Mouse (Mus musculus): ENCODE measurements around the gene Arhgef10l. TPM values are rescaled to one million over a fixed set of nuclear protein-coding genes. Genes with fewer than 3 reads are reported as not detected.
A peak's percentile ranks its signal among the peaks of the same experiment; 100 is the strongest.

The Arhgef10l gene
- polyA plus RNA-seq, 1 experiment from 2014 or later: 15.0 TPM

DNA sequence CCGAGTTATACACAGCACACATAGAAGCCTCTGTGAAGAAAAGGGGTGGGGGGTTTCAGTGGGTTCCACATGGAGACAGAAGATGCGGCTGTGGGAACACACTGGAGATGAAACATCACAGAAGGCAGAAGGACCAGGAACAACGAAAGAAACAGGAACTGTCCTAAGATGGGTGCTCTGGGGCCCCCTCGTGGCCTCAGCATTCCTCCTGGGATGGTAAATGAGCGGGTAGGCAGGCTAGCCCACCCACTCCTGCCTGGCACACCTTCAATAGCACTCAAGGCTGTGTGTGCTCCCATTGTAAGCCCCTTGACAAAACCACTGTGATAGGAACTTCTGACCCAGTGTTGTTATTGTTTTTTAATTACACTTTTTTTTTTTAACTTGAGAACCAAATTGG, 174.3 kb downstream of the Arhgef10l start:
- H3K9me3 ChIP-seq (replicated peaks; ENCODE audit: control insufficient read depth, low read length): no peaks in the 10 kb centered on the region
- H3K36me3 ChIP-seq (ENCODE audit: control insufficient read depth, insufficient read depth, low read length): no peaks in the 10 kb centered on the region
- WGBS: 32% methylated on average over 5 of the region's 5 CpGs
- DNase-seq (ENCODE audit: low spot score) (peak; percentile 72), ATAC-seq (no peak)
- H3K27me3 ChIP-seq (replicated peaks; ENCODE audit: control insufficient read depth, insufficient read depth, low read length): no peaks in the 10 kb centered on the region
- H3K4me2 ChIP-seq (ENCODE audit: low read length): no peak overlapping the region
- no peak overlapping the region for H3K27ac ChIP-seq (ENCODE audit: low read depth, low read length)
- H3K9ac ChIP-seq (ENCODE audit: low read length): no peak overlapping the region
- H3K4me3 ChIP-seq (ENCODE audit: low read depth, low read length): no peak overlapping the region
- no peaks in the 10 kb centered on the region for H3K4me1 ChIP-seq (ENCODE audit: control insufficient read depth, insufficient read depth, low read length)

DNA sequence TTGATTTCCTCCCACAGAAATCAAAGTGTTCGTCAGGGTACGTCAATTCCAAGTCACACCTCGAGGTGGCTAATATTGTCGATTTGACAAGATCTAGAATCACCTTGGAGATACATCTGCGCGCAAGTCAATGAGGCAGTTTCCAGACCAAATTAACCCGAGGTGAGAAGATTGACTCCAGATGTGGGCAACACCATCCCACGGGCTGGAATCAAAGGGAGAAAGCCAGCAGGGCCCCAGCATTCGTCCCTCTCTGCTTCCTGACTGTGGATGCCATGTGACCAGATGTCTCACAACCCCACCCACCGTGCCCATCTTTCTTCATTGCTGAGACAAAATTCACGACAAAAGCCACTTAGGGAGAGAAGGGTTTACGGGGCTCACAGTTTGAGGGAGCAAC, 180.4 kb downstream of the Arhgef10l start:
- Histone ChIP-seq H3K27ac (ENCODE audit: low read depth, low read length) (no peak overlapping the region), H3K9me3 (replicated peaks; ENCODE audit: control insufficient read depth, low read length) (no peaks in the 10 kb centered on the region), H3K4me3 (ENCODE audit: low read depth, low read length) (no peak overlapping the region), H3K4me2 (ENCODE audit: low read length) (no peak overlapping the region), H3K9ac (ENCODE audit: low read length) (no peak overlapping the region), H3K4me1 (ENCODE audit: control insufficient read depth, insufficient read depth, low read length) (no peaks in the 10 kb centered on the region), H3K36me3 (ENCODE audit: control insufficient read depth, insufficient read depth, low read length) (no peaks in the 10 kb centered on the region), H3K27me3 (replicated peaks; ENCODE audit: control insufficient read depth, insufficient read depth, low read length) (no peaks in the 10 kb centered on the region)
- DNase-seq (ENCODE audit: low spot score): no peak
- no peak for ATAC-seq
- 79% methylated on average over 12 of the region's 12 CpGs for WGBS

DNA sequence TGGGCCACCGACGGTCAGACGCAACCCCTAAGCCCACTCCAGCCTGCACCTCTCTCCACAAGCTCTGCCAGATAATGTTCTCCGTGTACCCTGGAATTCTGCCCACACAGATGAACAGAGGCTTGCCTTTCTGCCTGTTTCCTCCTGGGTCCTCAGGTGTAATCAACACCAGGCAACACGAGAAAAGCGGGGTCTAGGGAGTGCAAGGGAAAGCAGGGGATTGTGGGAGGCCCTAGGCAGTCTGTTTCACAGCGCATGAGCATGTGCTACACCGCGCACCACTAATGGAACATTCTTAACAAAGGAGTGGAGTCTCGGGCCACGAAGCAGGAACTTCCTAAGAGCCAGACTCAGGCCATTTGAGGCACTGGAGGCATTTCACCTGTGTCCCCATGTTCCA, 182.7 kb downstream of the Arhgef10l start:
- WGBS: 78% methylated on average over 11 of the region's 11 CpGs
- no peak overlapping the region for H3K27ac ChIP-seq (ENCODE audit: low read depth, low read length)
- no peak for ATAC-seq
- H3K4me2 ChIP-seq (ENCODE audit: low read length): no peak overlapping the region
- H3K9ac ChIP-seq (ENCODE audit: low read length): no peak overlapping the region
- H3K36me3 ChIP-seq (ENCODE audit: control insufficient read depth, insufficient read depth, low read length): no peaks in the 10 kb centered on the region
- no peaks in the 10 kb centered on the region for H3K9me3 ChIP-seq (replicated peaks; ENCODE audit: control insufficient read depth, low read length)
- peaks cover 11% of the 10 kb centered on the region for H3K4me1 ChIP-seq (ENCODE audit: control insufficient read depth, insufficient read depth, low read length)
- no peaks in the 10 kb centered on the region for H3K27me3 ChIP-seq (replicated peaks; ENCODE audit: control insufficient read depth, insufficient read depth, low read length)
- DNase-seq (ENCODE audit: low spot score): no peak
- H3K4me3 ChIP-seq (ENCODE audit: low read depth, low read length): no peak overlapping the region

DNA sequence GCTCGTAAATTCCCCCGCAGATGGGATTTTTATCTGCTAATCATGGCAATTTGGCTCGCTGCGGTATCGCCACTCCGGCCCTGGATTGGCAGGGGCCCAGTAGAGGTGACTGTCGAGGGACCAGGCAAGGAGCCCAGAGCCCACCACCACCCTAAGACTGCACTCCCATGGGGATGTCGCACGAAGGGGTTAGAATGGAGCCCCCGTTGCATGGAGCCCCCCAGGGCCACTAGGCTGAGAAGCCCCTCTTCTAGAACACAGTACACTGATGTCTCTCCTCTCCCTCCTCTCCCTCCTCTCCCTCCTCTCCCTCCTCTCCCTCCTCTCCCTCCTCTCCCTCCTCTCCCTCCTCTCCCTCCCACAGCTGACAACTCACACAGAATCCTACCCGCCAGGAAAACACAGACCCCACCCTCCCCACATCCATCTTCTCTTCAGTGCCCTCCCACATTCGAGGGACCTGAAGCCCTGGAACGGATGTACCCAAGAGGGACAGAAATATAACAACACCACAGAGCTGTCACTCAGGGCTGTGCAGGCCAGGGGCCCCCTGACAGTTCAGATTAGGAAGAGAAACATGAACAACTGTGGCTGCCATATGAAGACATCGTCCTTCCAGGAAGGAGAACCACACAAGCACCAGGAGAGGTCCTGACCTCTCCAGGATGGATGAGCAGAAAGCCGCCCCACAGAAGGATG, 185.3 kb downstream of the Arhgef10l start:
- H3K4me1 ChIP-seq (ENCODE audit: control insufficient read depth, insufficient read depth, low read length): peaks cover 11% of the 10 kb centered on the region
- ATAC-seq: peak; percentile 23; the same call in 1 of the 2 replicates
- H3K27me3 ChIP-seq (replicated peaks; ENCODE audit: control insufficient read depth, insufficient read depth, low read length): no peaks in the 10 kb centered on the region
- 0 out of 2 replicates have a peak, but pooled peaks cover 2% of the 10 kb centered on the region for H3K9me3 ChIP-seq (replicated peaks; ENCODE audit: control insufficient read depth, low read length)
- peak; percentile 36 for DNase-seq (ENCODE audit: low spot score)
- no peaks in the 10 kb centered on the region for H3K36me3 ChIP-seq (ENCODE audit: control insufficient read depth, insufficient read depth, low read length)
- H3K4me3 ChIP-seq (ENCODE audit: low read depth, low read length): no peak overlapping the region
- 42% methylated on average over 15 of the region's 15 CpGs for WGBS
- H3K4me2 ChIP-seq (ENCODE audit: low read length): no peak overlapping the region
- no peak overlapping the region for H3K9ac ChIP-seq (ENCODE audit: low read length)
- no peak overlapping the region; the same call in 1 of the 2 replicates for H3K27ac ChIP-seq (ENCODE audit: low read depth, low read length)

DNA sequence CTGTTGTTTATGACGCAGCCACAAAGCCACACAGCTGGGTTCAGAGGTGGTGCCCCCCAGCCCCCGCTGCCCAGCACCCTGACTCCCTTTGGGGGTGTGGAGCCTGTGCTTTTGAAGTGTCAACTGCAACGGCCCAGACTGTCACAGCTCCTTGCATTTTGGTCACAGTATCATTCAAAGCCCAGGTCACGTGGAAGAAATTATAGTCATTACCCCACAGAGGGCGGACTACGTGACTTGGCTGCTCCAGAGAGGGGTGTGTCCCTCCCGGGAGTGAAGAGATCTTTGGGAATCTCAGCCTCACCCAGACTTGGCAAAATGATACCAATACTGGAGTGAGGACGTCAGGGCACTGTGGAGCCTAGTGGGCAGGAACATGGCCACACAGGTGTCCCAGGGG, 190.6 kb downstream of the Arhgef10l start:
- peaks cover 9% of the 10 kb centered on the region for H3K4me1 ChIP-seq (ENCODE audit: control insufficient read depth, insufficient read depth, low read length)
- no peak overlapping the region for H3K27ac ChIP-seq (ENCODE audit: low read depth, low read length)
- DNase-seq (ENCODE audit: low spot score) (no peak), ATAC-seq (no peak)
- WGBS: 65% methylated on average over 8 of the region's 8 CpGs
- no peak overlapping the region for H3K4me3 ChIP-seq (ENCODE audit: low read depth, low read length)
- no peak overlapping the region for H3K9ac ChIP-seq (ENCODE audit: low read length)
- 0 out of 2 replicates have a peak, but pooled peaks cover 2% of the 10 kb centered on the region for H3K9me3 ChIP-seq (replicated peaks; ENCODE audit: control insufficient read depth, low read length)
- H3K36me3 ChIP-seq (ENCODE audit: control insufficient read depth, insufficient read depth, low read length): no peaks in the 10 kb centered on the region
- no peaks in the 10 kb centered on the region for H3K27me3 ChIP-seq (replicated peaks; ENCODE audit: control insufficient read depth, insufficient read depth, low read length)
- H3K4me2 ChIP-seq (ENCODE audit: low read length): no peak overlapping the region

DNA sequence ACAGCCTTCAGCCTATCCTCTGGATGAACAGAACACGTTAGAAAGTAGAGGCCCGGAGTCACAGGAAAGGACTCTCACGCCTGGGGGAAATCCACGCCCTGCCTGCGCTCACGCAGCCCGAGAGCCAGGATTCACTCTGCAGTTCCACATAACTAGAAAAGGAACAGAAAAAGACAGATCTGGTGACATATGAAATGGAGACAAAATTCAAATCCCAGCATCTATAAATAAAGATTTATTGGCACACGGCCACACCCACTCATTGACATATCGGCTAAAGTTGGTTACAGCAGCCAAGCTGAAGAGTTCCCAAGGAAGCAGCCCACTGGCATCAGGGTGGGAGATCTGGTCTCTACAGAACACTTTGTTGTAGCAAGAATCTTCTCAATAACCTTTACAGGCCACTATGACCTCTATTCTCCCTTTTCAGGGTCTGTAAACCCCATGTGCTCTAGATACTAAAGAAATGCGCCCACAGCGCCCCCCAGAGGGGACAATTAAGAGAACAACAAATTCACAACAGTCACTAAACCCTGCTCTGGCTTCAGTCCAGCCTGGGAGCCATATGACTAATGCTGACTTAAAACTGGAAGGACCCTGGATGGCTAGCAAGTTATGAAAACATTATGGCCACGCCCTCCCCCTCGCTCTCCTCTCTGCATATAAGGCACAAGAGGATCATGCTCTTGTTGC, 195.9 kb downstream of the Arhgef10l start:
- no peaks in the 10 kb centered on the region for H3K27me3 ChIP-seq (replicated peaks; ENCODE audit: control insufficient read depth, insufficient read depth, low read length)

DNA sequence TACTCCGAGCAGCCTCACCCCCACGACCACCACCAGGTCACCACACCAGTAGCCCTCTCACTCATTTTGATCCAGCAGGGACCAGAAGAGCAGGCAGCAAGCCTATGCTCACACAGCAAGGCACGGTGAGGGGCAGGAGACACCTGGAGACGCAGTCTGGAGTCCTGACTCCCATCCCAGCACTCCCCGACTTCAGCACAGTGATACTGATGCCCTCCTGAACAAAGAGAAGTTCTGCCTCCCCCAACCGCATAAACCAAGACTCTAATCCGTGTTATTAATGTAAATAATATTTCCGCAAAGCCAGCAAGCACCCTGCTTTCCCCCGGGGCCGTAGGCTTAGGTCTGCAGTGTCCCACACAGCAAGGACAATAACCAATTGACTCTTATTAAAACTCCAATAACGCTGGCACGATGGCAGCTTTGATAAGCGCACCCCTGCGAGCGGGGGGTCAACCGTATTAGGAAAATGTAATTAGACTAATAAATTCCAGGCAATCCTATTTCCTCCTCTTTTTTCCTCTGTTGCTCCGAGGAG, 198.5 kb downstream of the Arhgef10l start:
- 65% methylated on average over 17 of the region's 17 CpGs for WGBS
- Histone ChIP-seq H3K9me3 (replicated peaks; ENCODE audit: control insufficient read depth, low read length) (no peaks in the 10 kb centered on the region), H3K36me3 (ENCODE audit: control insufficient read depth, insufficient read depth, low read length) (no peaks in the 10 kb centered on the region), H3K4me3 (ENCODE audit: low read depth, low read length) (no peak overlapping the region), H3K9ac (ENCODE audit: low read length) (no peak overlapping the region), H3K4me1 (ENCODE audit: control insufficient read depth, insufficient read depth, low read length) (no peaks in the 10 kb centered on the region), H3K4me2 (ENCODE audit: low read length) (no peak overlapping the region), H3K27me3 (replicated peaks; ENCODE audit: control insufficient read depth, insufficient read depth, low read length) (no peaks in the 10 kb centered on the region), H3K27ac (ENCODE audit: low read depth, low read length) (no peak overlapping the region)
- DNase-seq (ENCODE audit: low spot score): no peak
- no peak for ATAC-seq

More for the DNA sequence above, 195.9 kb downstream of the Arhgef10l start:
- Histone ChIP-seq H3K4me2 (ENCODE audit: low read length) (no peak overlapping the region), H3K4me3 (ENCODE audit: low read depth, low read length) (no peak overlapping the region), H3K27ac (ENCODE audit: low read depth, low read length) (no peak overlapping the region), H3K9ac (ENCODE audit: low read length) (no peak overlapping the region), H3K9me3 (replicated peaks; ENCODE audit: control insufficient read depth, low read length) (no peaks in the 10 kb centered on the region), H3K36me3 (ENCODE audit: control insufficient read depth, insufficient read depth, low read length) (no peaks in the 10 kb centered on the region), H3K4me1 (ENCODE audit: control insufficient read depth, insufficient read depth, low read length) (no peaks in the 10 kb centered on the region)
- DNase-seq (ENCODE audit: low spot score) (peak; percentile 20), ATAC-seq (no peak)
- WGBS: 70% methylated on average over 13 of the region's 13 CpGs
